Mouse (Mus musculus): ENCODE data around the gene Atp5e.

GRCm38 (mm10) chr2:174470333-174470732 is 6.4 kb upstream of the Atp5e start:
- TF ChIP-seq CTCF (IDR thresholded peaks at IDR 0.05; ENCODE audit: control insufficient read depth, insufficient read depth, insufficient read length) (no peak), MYOG (IDR thresholded peaks at IDR 0.05; ENCODE audit: control insufficient read depth, extremely low read depth, insufficient read length) (no peak)
